Mouse (Mus musculus) embryonic facial prominence, embryonic 11.5 days (tissue): ENCODE measurements around the gene Acvr2a. TPM values are rescaled to one million over a fixed set of nuclear protein-coding genes. Genes with fewer than 3 reads are reported as not detected.

Experiments
- ATAC-seq: fragments of 200-750 bp; cut with Nextera tagmentation; replicated peaks from 2 replicates; pipeline ENCODE4 v1.8.0; 2017; ENCODE audit warnings: low read depth; ENCODE audit not compliant: insufficient number of reproducible peaks, low FRiP score, low TSS enrichment
- DNase-seq: peaks from one replicate; pipeline ENCODE4 v3.0.0-alpha.2; 2015; ENCODE audit warnings: low spot score
- H3K27ac ChIP-seq: fragments of 300-500 bp; sonication (generic); replicated peaks from 2 replicates; pipeline ENCODE4 v1.5.1; 2014; ENCODE audit warnings: mild to moderate bottlenecking, low read depth, low read length, control low read depth
- H3K27me3 ChIP-seq: fragments of 300-500 bp; sonication (generic); 2 replicates; pipeline ENCODE4 v1.6.1; 2014; ENCODE audit warnings: mild to moderate bottlenecking, low read length, moderate library complexity, mixed read lengths; ENCODE audit not compliant: control insufficient read depth, insufficient read depth
- H3K36me3 ChIP-seq: fragments of 300-500 bp; sonication (generic); replicated peaks from 2 replicates; pipeline ENCODE4 v1.6.1; 2014; ENCODE audit warnings: low read depth, mild to moderate bottlenecking, low read length, moderate library complexity, mixed read lengths; ENCODE audit not compliant: control insufficient read depth, insufficient read depth
- H3K4me1 ChIP-seq: fragments of 300-500 bp; sonication (generic); 2 replicates; pipeline ENCODE4 v1.6.1; 2014; ENCODE audit warnings: low read length, mixed read lengths; ENCODE audit not compliant: control insufficient read depth, insufficient read depth
- H3K4me2 ChIP-seq: fragments of 300-500 bp; sonication (generic); 2 replicates; pipeline ENCODE4 v1.6.1; 2014; ENCODE audit warnings: low read depth, mild to moderate bottlenecking, control low read depth, low read length, moderate library complexity
- H3K4me3 ChIP-seq: fragments of 300-500 bp; sonication (generic); 2 replicates; pipeline ENCODE4 v1.5.1; 2014; ENCODE audit warnings: low read depth, low read length, control low read depth
- H3K9ac ChIP-seq: fragments of 300-500 bp; sonication (generic); replicated peaks from 2 replicates; pipeline ENCODE4 v1.6.1; 2014; ENCODE audit warnings: mild to moderate bottlenecking, control low read depth, low read length
- H3K9me3 ChIP-seq: fragments of 300-500 bp; sonication (generic); replicated peaks from 2 replicates; pipeline ENCODE4 v1.6.1; 2016; ENCODE audit warnings: mild to moderate bottlenecking, low read length, inconsistent platforms, mixed read lengths; ENCODE audit not compliant: control insufficient read depth
- WGBS: fragments of 180-500 bp; shearing (Covaris S2); extraction: QIAGEN DNeasy Blood & Tissue Kit; methylation state at CpG from one replicate; pipeline ENCODE4 v1.1.7; 2014; 5-methylcytosine and 5-hydroxymethylcytosine counted together
- polyA plus RNA-seq: library from polyadenylated mRNA; unstranded; fragments of >200 nt; fragmentation: Nextera tagmentation; extraction: Ambion mirVana; gene quantifications from 2 replicates; pipeline ENCODE4 v1.2.1, GENCODE M21; 2014

Acvr2a gene
- polyA plus RNA-seq, 1 experiment from 2014 or later: 34.7 TPM

- Histone ChIP-seq H3K4me1 (no peaks in the 10 kb centered on the region), H3K27me3 (no peaks in the 10 kb centered on the region), H3K4me3 (peak overlapping the region; percentile 87), H3K9me3 (no peaks in the 10 kb centered on the region), H3K27ac (peak overlapping the region; percentile 93), H3K9ac (peak overlapping the region; percentile 92), H3K4me2 (peak overlapping the region; percentile 72), H3K36me3 (no peaks in the 10 kb centered on the region)
- under 1% methylated on average over 70 of the region's 76 CpGs for WGBS
- DNase-seq (peak; percentile 50), ATAC-seq (0 out of 2 replicates have a peak, but pooled peaks have one; percentile 15)
These were observed 522 bp downstream of the Acvr2a start for GRCm38 (mm10) chr2:48814223-48815038.

- ATAC-seq (no peak), DNase-seq (no peak)
- H3K9ac ChIP-seq: peak overlapping the region; percentile 92
- H3K27ac ChIP-seq: peak overlapping the region; percentile 93
- H3K27me3 ChIP-seq: no peaks in the 10 kb centered on the region
- H3K4me2 ChIP-seq: peak overlapping the region; percentile 72
- peak overlapping the region; percentile 87 for H3K4me3 ChIP-seq
- WGBS: 6% methylated on average over 15 of the region's 15 CpGs
- no peaks in the 10 kb centered on the region for H3K4me1 ChIP-seq
- no peaks in the 10 kb centered on the region for H3K36me3 ChIP-seq
- no peaks in the 10 kb centered on the region for H3K9me3 ChIP-seq
These were observed 1.2 kb downstream of the Acvr2a start for GRCm38 (mm10) chr2:48815039-48815590.

GRCm38 (mm10) chr2:48816141-48817028 lies 2.5 kb downstream of the Acvr2a start:
- Histone ChIP-seq H3K9ac (peak overlapping the region; percentile 41; the same call in 1 of the 2 replicates), H3K9me3 (no peaks in the 10 kb centered on the region), H3K4me1 (no peaks in the 10 kb centered on the region), H3K4me2 (peak overlapping the region; percentile 72), H3K27ac (no peak overlapping the region), H3K27me3 (no peaks in the 10 kb centered on the region), H3K4me3 (peak overlapping the region; percentile 87), H3K36me3 (no peaks in the 10 kb centered on the region)
- ATAC-seq (no peak), DNase-seq (no peak)
- WGBS: 23% methylated on average over 9 of the region's 9 CpGs

- no peak for DNase-seq
- Histone ChIP-seq H3K4me2 (no peak overlapping the region), H3K27ac (no peak overlapping the region), H3K4me1 (no peaks in the 10 kb centered on the region), H3K36me3 (no peaks in the 10 kb centered on the region), H3K9ac (no peak overlapping the region), H3K27me3 (no peaks in the 10 kb centered on the region), H3K4me3 (no peak overlapping the region), H3K9me3 (no peaks in the 10 kb centered on the region)
- no peak for ATAC-seq
- 81% methylated on average over 2 of the region's 2 CpGs for WGBS
These were observed 12.0 kb downstream of the Acvr2a start for GRCm38 (mm10) chr2:48825878-48826277.

- H3K27me3 ChIP-seq: no peaks in the 10 kb centered on the region
- H3K4me2 ChIP-seq: no peak overlapping the region
- H3K27ac ChIP-seq: no peak overlapping the region
- ATAC-seq (no peak), DNase-seq (no peak)
- H3K9me3 ChIP-seq: no peaks in the 10 kb centered on the region
- H3K4me3 ChIP-seq: no peak overlapping the region
- no peak overlapping the region for H3K9ac ChIP-seq
- H3K4me1 ChIP-seq: no peaks in the 10 kb centered on the region
- H3K36me3 ChIP-seq: no peaks in the 10 kb centered on the region
These were observed 12.5 kb downstream of the Acvr2a start for GRCm38 (mm10) chr2:48826380-48826779.

GRCm38 (mm10) chr2:48830492-48830891 lies 16.6 kb downstream of the Acvr2a start:
- Histone ChIP-seq H3K27me3 (no peaks in the 10 kb centered on the region), H3K9ac (no peak overlapping the region), H3K4me2 (no peak overlapping the region), H3K9me3 (no peaks in the 10 kb centered on the region), H3K4me1 (no peaks in the 10 kb centered on the region), H3K27ac (no peak overlapping the region), H3K36me3 (no peaks in the 10 kb centered on the region), H3K4me3 (no peak overlapping the region)
- 87% methylated on average over 2 of the region's 2 CpGs for WGBS
- no peak for DNase-seq
- no peak for ATAC-seq

- Histone ChIP-seq H3K9ac (no peak overlapping the region), H3K9me3 (no peaks in the 10 kb centered on the region), H3K27me3 (no peaks in the 10 kb centered on the region), H3K4me2 (no peak overlapping the region), H3K4me1 (no peaks in the 10 kb centered on the region), H3K27ac (no peak overlapping the region), H3K36me3 (no peaks in the 10 kb centered on the region), H3K4me3 (no peak overlapping the region)
- no peak for DNase-seq
- WGBS: 87% methylated on average over 5 of the region's 5 CpGs
- ATAC-seq: no peak
These were observed 18.4 kb downstream of the Acvr2a start for GRCm38 (mm10) chr2:48832305-48832704.
